Mouse (Mus musculus): ENCODE data around the gene Nktr. TPM values are rescaled to one million over a fixed set of nuclear protein-coding genes. Genes with fewer than 3 reads are reported as not detected.
A peak's percentile ranks its signal among the peaks of the same experiment; 100 is the strongest.

Nktr gene
- polyA plus RNA-seq, 1 experiment from 2014 or later, result 78.2 TPM

- Histone ChIP-seq H3K4me3 (replicated peaks) (no peak overlapping the region), H3K4me2 (no peak overlapping the region), H3K36me3 (replicated peaks) (peaks cover 47% of the 10 kb centered on the region), H3K9me3 (no peaks in the 10 kb centered on the region), H3K27ac (no peak overlapping the region), H3K27me3 (no peaks in the 10 kb centered on the region), H3K9ac (no peak overlapping the region), H3K4me1 (peaks cover 34% of the 10 kb centered on the region)
- no peak for ATAC-seq (ENCODE audit: low FRiP score)
- WGBS, result 87% methylated on average over 3 of the region's 3 CpGs
These were observed 37.8 kb downstream of the Nktr start for GRCm38 (mm10) chr9:121756785-121757184.

DNA sequence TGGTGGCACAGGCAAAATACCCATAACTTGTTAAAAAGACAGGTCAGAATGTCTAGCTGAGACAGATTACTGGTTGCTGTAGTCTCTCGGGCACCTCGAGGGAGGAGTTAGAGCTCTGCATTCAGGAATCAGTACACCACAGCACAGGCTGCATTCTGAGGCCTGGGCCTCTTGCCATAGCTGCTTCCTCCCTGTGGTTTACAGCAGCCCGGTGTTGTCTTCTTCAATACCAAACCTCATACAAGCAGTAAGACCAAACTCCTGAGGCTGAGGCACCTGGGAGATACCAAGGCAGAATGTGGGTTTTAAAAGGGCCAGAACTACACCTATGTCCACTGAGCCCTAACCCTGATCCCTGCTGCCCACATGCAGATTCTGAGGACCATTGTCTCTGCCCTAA, 38.5 kb downstream of the Nktr start:
- Histone ChIP-seq H3K9ac (no peak overlapping the region), H3K9me3 (no peaks in the 10 kb centered on the region), H3K36me3 (replicated peaks) (peaks cover 42% of the 10 kb centered on the region), H3K4me3 (replicated peaks) (no peak overlapping the region), H3K4me2 (no peak overlapping the region), H3K27ac (no peak overlapping the region), H3K27me3 (no peaks in the 10 kb centered on the region), H3K4me1 (peaks cover 40% of the 10 kb centered on the region)
- WGBS, result 76% methylated on average over 3 of the region's 3 CpGs
- no peak for ATAC-seq (ENCODE audit: low FRiP score)

GRCm38 (mm10) chr9:121757835-121758814, 39.2 kb downstream of the Nktr start:
- 55% methylated on average over 10 of the region's 10 CpGs for WGBS
- 0 out of 2 replicates have a peak overlapping the region, but pooled peaks have one; percentile 94 for H3K9ac ChIP-seq

DNA sequence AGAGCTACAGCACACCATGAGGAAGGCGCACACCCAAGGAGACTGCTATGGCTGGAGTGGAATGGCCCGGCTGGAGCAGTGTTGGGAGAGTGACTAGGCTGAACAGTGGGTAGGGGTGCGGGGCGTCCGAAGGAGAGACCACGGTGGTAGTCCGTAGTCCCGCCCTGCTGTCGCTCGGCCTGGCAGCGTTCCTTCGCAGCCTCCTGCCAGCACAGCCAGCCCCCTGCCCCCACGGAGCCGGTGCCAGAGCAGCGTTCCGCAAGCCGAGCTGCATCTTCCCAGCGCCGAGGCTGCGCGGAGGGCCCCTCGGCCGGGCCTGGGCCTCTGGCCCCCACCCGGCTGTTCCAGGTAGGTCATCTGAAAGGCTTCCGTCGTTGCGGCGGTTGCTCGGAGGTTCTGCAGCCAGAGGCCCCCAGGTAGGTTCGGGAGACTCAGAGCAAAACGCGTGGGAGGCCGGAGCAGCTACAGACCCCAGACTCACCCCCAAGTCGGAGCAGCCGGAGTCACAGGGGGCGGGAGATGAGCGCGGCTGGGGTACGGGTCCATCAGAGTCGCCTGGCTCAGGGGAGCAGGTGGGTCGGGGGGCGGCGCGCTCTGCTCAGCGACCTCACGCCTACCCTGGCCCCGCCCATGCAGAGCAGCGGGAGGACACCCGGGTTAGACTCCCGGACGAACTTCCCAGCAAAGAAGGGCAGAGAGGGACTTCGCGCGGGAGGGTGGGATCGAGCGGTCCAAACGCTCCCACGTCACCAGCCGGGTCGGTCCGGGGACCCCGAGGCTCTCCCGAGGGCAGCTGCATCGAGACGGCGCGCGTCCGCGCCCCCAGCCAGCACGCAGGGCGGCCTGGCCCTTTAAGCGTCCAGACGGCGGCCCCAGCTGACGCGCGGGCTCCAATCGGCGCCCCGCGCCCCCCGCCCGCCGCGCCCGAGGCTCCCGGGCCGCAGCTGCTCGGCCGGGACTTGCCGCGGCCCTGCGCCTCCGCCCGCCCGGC, 40.4 kb downstream of the Nktr start, which contains the start of gene Zfp651:
Zfp651 (plus strand) TSS at position 240 of the 991 bp plus-strand sequence.
- Histone ChIP-seq H3K36me3 (replicated peaks) (peaks cover 44% of the 10 kb centered on the region), H3K4me1 (peaks cover 40% of the 10 kb centered on the region), H3K4me2 (peak within 1 kb of the TSS; percentile 97), H3K4me3 (replicated peaks) (peak within 1 kb of the TSS; percentile 84), H3K27ac (peak within 1 kb of the TSS; percentile 94), H3K9me3 (no peaks in the 10 kb centered on the region), H3K27me3 (no peaks in the 10 kb centered on the region), H3K9ac (peak within 1 kb of the TSS; percentile 94)
- peak; percentile 88 for ATAC-seq (ENCODE audit: low FRiP score)
- WGBS, result under 1% methylated on average over 75 of the region's 97 CpGs

More at GRCm38 (mm10) chr9:121757835-121758814, 39.2 kb downstream of the Nktr start:
- Histone ChIP-seq H3K4me2 (peak overlapping the region; percentile 97), H3K27me3 (no peaks in the 10 kb centered on the region), H3K27ac (no peak overlapping the region), H3K36me3 (replicated peaks) (peaks cover 43% of the 10 kb centered on the region), H3K9me3 (no peaks in the 10 kb centered on the region), H3K4me3 (replicated peaks) (peak overlapping the region; percentile 84), H3K4me1 (peaks cover 40% of the 10 kb centered on the region)
- ATAC-seq (ENCODE audit: low FRiP score), result no peak

GRCm38 (mm10) chr9:121760271-121761090, 41.5 kb downstream of the Nktr start:
- H3K27me3 ChIP-seq, result no peaks in the 10 kb centered on the region
- peak overlapping the region; percentile 97 for H3K4me2 ChIP-seq
- H3K9me3 ChIP-seq, result no peaks in the 10 kb centered on the region
- peaks cover 40% of the 10 kb centered on the region for H3K4me1 ChIP-seq
- H3K9ac ChIP-seq, result peak overlapping the region; percentile 94
- H3K4me3 ChIP-seq (replicated peaks), result peak overlapping the region; percentile 84
- peak overlapping the region; percentile 94 for H3K27ac ChIP-seq
- ATAC-seq (ENCODE audit: low FRiP score), result peak; percentile 58
- 2% methylated on average over 43 of the region's 43 CpGs for WGBS
- peaks cover 44% of the 10 kb centered on the region for H3K36me3 ChIP-seq (replicated peaks)

- Histone ChIP-seq H3K9ac (peak overlapping the region; percentile 94), H3K27ac (peak overlapping the region; percentile 94; the same call in 1 of the 2 replicates), H3K36me3 (replicated peaks) (peaks cover 44% of the 10 kb centered on the region), H3K4me2 (peak overlapping the region; percentile 97), H3K27me3 (no peaks in the 10 kb centered on the region), H3K4me1 (peaks cover 40% of the 10 kb centered on the region), H3K4me3 (replicated peaks) (peak overlapping the region; percentile 84), H3K9me3 (no peaks in the 10 kb centered on the region)
- ATAC-seq (ENCODE audit: low FRiP score), result no peak
- WGBS, result 60% methylated on average over 10 of the region's 10 CpGs
These were observed 42.2 kb downstream of the Nktr start for GRCm38 (mm10) chr9:121761091-121761665.

- Histone ChIP-seq H3K27ac (no peak overlapping the region), H3K4me2 (peak overlapping the region; percentile 97; the same call in 1 of the 2 replicates), H3K4me3 (replicated peaks) (no peak overlapping the region), H3K36me3 (replicated peaks) (peaks cover 45% of the 10 kb centered on the region), H3K9ac (no peak overlapping the region), H3K9me3 (no peaks in the 10 kb centered on the region), H3K4me1 (peaks cover 40% of the 10 kb centered on the region), H3K27me3 (no peaks in the 10 kb centered on the region)
- no peak for ATAC-seq (ENCODE audit: low FRiP score)
- 85% methylated on average over 8 of the region's 8 CpGs for WGBS
These were observed 42.8 kb downstream of the Nktr start for GRCm38 (mm10) chr9:121761787-121762186.

DNA sequence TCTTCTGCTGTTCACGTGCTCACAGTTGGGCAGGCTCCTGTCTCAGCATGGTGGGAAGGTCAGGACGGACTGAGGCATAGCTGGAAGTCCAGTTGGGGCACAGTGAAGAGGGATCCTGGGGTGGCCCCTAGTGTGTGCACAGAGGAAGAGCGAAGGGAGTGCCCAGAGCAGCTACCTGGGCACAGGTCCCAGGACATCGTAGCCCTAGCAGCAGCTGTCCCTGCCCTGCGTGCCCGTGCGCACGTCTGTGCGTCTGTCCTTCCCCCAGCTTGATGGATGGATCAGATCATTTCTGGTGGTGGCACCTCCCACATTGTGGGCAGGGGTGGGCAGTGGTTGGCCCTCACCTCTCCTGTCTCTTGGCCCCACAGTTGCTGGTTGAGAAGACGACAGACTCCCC, 43.3 kb downstream of the Nktr start:
- no peak overlapping the region for H3K27ac ChIP-seq
- no peak overlapping the region for H3K4me2 ChIP-seq
- 91% methylated on average over 10 of the region's 10 CpGs for WGBS
- H3K9me3 ChIP-seq, result no peaks in the 10 kb centered on the region
- H3K4me3 ChIP-seq (replicated peaks), result no peak overlapping the region
- H3K36me3 ChIP-seq (replicated peaks), result peaks cover 47% of the 10 kb centered on the region
- H3K27me3 ChIP-seq, result no peaks in the 10 kb centered on the region
- H3K4me1 ChIP-seq, result peaks cover 40% of the 10 kb centered on the region
- no peak overlapping the region for H3K9ac ChIP-seq
- ATAC-seq (ENCODE audit: low FRiP score), result no peak

DNA sequence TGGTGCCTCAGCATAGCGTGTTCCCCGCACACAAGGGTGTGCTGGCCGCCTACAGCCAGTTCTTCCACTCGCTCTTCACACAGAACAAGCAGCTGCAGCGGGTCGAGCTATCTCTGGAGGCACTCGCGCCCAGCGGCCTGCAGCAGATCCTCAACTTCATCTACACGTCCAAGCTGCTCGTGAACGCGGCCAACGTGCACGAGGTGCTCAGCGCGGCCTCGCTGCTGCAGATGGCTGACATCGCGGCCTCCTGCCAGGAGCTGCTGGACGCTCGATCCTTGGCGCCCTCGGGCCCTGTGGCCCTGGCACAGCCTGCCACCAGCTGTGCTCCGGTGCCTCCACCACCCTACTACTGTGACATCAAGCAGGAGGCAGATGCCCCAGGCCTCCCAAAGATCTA, 43.8 kb downstream of the Nktr start:
- Histone ChIP-seq H3K36me3 (replicated peaks) (peaks cover 52% of the 10 kb centered on the region), H3K27ac (no peak overlapping the region), H3K4me2 (no peak overlapping the region), H3K4me3 (replicated peaks) (no peak overlapping the region), H3K9ac (no peak overlapping the region), H3K27me3 (no peaks in the 10 kb centered on the region), H3K9me3 (no peaks in the 10 kb centered on the region), H3K4me1 (peaks cover 36% of the 10 kb centered on the region)
- WGBS, result 93% methylated on average over 25 of the region's 25 CpGs
- no peak for ATAC-seq (ENCODE audit: low FRiP score)

DNA sequence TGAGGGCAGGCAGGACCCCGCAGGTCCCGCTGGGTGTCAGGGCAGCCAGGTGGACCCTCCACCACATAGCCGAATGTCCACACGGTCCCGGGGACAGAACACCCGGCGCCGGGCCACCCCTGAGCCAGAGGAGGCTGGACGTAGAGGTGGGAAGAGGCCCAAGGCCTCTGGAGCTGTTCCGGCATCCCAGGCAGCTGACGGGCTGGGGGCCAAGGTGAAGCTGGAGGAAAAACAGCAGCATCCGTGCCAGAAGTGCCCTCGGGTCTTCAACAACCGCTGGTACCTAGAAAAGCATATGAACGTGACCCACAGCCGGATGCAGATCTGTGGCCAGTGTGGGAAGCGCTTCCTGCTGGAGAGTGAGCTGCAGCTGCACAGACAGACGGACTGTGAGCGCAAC, 44.7 kb downstream of the Nktr start:
- peaks cover 27% of the 10 kb centered on the region for H3K4me1 ChIP-seq
- H3K4me2 ChIP-seq, result no peak overlapping the region
- no peak overlapping the region for H3K27ac ChIP-seq
- H3K27me3 ChIP-seq, result no peaks in the 10 kb centered on the region
- 93% methylated on average over 19 of the region's 19 CpGs for whole genome bisulfite sequencing
- no peaks in the 10 kb centered on the region for H3K9me3 ChIP-seq
- no peak overlapping the region for H3K4me3 ChIP-seq (replicated peaks)
- H3K9ac ChIP-seq, result no peak overlapping the region
- peaks cover 62% of the 10 kb centered on the region for H3K36me3 ChIP-seq (replicated peaks)
- no peak for ATAC-seq (ENCODE audit: low FRiP score)
